Comparison of ENCODE assay signal across 8 mouse cellular contexts in genomic region chr17:13043846-13044673, GRCm38 (mm10). TPM values are rescaled to one million over a fixed set of nuclear protein-coding genes. Genes with fewer than 3 reads are reported as not detected.
DNase-seq lines count a peak whose midpoint lies in the region; ATAC-seq and TF ChIP-seq lines count a peak whose summit lies in the region.
"Not testable (repeated sequence)": the region's sequence is repeated elsewhere in the genome, so short reads cannot be mapped to it uniquely, and the experiment has no call there.

No protein-coding gene starts in this region.

- peak; percentile 48 to 49 for DNase-seq in B cell, adult 2 months
- DNase-seq in heart, adult 8-10 months (ENCODE audit: low spot score) = peak; percentile 47
- DNase-seq in kidney, adult 8-10 months = peak; percentile 30 to 31
- DNase-seq in left cerebral cortex, postnatal 36 days (ENCODE audit: low spot score in 2 of 2) = peak; percentile 42 to 57
- DNase-seq in midbrain, embryonic 10.5 days (ENCODE audit: low spot score) = peak; percentile 42
- DNase-seq in right cerebral cortex, postnatal 25 days = peak; percentile 48

- not testable (repeated sequence) for H3K27ac ChIP-seq in bone marrow, adult 2 months (ENCODE audit: control insufficient read depth, insufficient read depth, low read depth, low read length, poor library complexity); embryonic facial prominence, embryonic 13.5 days; midbrain, embryonic 10.5 days (replicated peaks)

- not testable (repeated sequence) for H3K4me3 ChIP-seq in bone marrow, adult 2 months (replicated peaks; ENCODE audit: control insufficient read depth, low read depth, low read length); embryonic facial prominence, embryonic 13.5 days; midbrain, embryonic 10.5 days

- peak; percentile 30 for TF ChIP-seq CTCF in bone marrow, adult 2 months (IDR thresholded peaks at IDR 0.05; ENCODE audit: control insufficient read depth, insufficient read depth, low read length)

- 25% methylated on average over 4 of the region's 4 CpGs for WGBS in bone marrow, adult 2 months
- 12% methylated on average over 4 of the region's 4 CpGs for WGBS in embryonic facial prominence, embryonic 13.5 days
- WGBS in midbrain, embryonic 10.5 days = 15% methylated on average over 4 of the region's 4 CpGs

- H3K9ac ChIP-seq in embryonic facial prominence, embryonic 13.5 days = not testable (repeated sequence)

- H3K36me3 ChIP-seq in embryonic facial prominence, embryonic 13.5 days; midbrain, embryonic 10.5 days: not testable (repeated sequence)

- 0 out of 2 replicates have a peak, but pooled peaks have one; percentile 11 for ATAC-seq in embryonic facial prominence, embryonic 13.5 days (ENCODE audit: insufficient number of reproducible peaks, insufficient read depth, low FRiP score, low TSS enrichment, low read depth)

- H3K4me1 ChIP-seq in bone marrow, adult 2 months (ENCODE audit: control insufficient read depth, insufficient read depth, low read length); embryonic facial prominence, embryonic 13.5 days; midbrain, embryonic 10.5 days: not testable (repeated sequence)

- not testable (repeated sequence) for H3K27me3 ChIP-seq in embryonic facial prominence, embryonic 13.5 days; midbrain, embryonic 10.5 days (ENCODE audit: low read depth, poor library complexity, severe bottlenecking)

- not testable (repeated sequence) for H3K9me3 ChIP-seq in embryonic facial prominence, embryonic 13.5 days; midbrain, embryonic 10.5 days (replicated peaks)

- intact Hi-C loops in left cerebral cortex, postnatal 36 days (cut with DNase I) = not testable (repeated sequence)

- TF ChIP-seq POLR2A in bone marrow, adult 2 months (IDR thresholded peaks at IDR 0.05; ENCODE audit: borderline replicate concordance, control insufficient read depth, low read depth, low read length) = not testable (repeated sequence)

- not testable (repeated sequence) for H3K4me2 ChIP-seq in embryonic facial prominence, embryonic 13.5 days

RNA-seq across cellular contexts. Expression of gene Gpr31b, which starts 8.0 kb away (rescaled TPM):
- polyA plus RNA-seq in bone marrow, adult 2 months (2011; ENCODE audit: insufficient read depth, insufficient read length, low replicate concordance, missing spikeins) = not detected in 2 replicates
- polyA plus RNA-seq in embryonic facial prominence, embryonic 13.5 days (2015; fragmentation: Nextera tagmentation; extraction: Ambion mirVana) = not detected in 2 replicates
- total RNA-seq in heart, adult 8-10 months (2022) = not detected
- not detected for total RNA-seq in left cerebral cortex, postnatal 36 days (2021)
- not detected in 2 replicates for polyA plus RNA-seq in midbrain, embryonic 10.5 days (2016; fragmentation: Nextera tagmentation; extraction: Ambion mirVana)

RNA-seq across cellular contexts. Expression of gene Tcp10b, which starts 16.8 kb away (rescaled TPM):
- not detected in 2 replicates for polyA plus RNA-seq in bone marrow, adult 2 months (2011; ENCODE audit: insufficient read depth, insufficient read length, low replicate concordance, missing spikeins)
- 0.14 TPM in 1 of 2 replicates, not detected in the other for polyA plus RNA-seq in embryonic facial prominence, embryonic 13.5 days (2015; fragmentation: Nextera tagmentation; extraction: Ambion mirVana)
- total RNA-seq in heart, adult 8-10 months (2022) = under 1 TPM in 2 of 4 experiments, not detected in 2; 0.11 to 0.34 TPM
- total RNA-seq in left cerebral cortex, postnatal 36 days (2021) = under 1 TPM; 0.20 to 0.47 TPM
- 0.16 TPM in 1 of 2 replicates, not detected in the other for polyA plus RNA-seq in midbrain, embryonic 10.5 days (2016; fragmentation: Nextera tagmentation; extraction: Ambion mirVana)

RNA-seq across cellular contexts. Expression of gene Sod2, which starts 37.4 kb away (rescaled TPM):
- polyA plus RNA-seq in bone marrow, adult 2 months (2011; ENCODE audit: insufficient read depth, insufficient read length, low replicate concordance, missing spikeins) = 33.4 and 38.2 TPM in 2 replicates
- 78.3 and 78.7 TPM in 2 replicates for polyA plus RNA-seq in embryonic facial prominence, embryonic 13.5 days (2015; fragmentation: Nextera tagmentation; extraction: Ambion mirVana)
- 1,000 to 10,000 TPM; 1,030 to 1,116 (median 1,059) TPM for total RNA-seq in heart, adult 8-10 months (2022)
- 100 to 1,000 TPM; 272 to 281 TPM for total RNA-seq in left cerebral cortex, postnatal 36 days (2021)
- 107 and 110 TPM in 2 replicates for polyA plus RNA-seq in midbrain, embryonic 10.5 days (2016; fragmentation: Nextera tagmentation; extraction: Ambion mirVana)

RNA-seq across cellular contexts. Expression of gene Wtap, which starts 50.1 kb away (rescaled TPM):
- 46.2 and 67.4 TPM in 2 replicates for polyA plus RNA-seq in bone marrow, adult 2 months (2011; ENCODE audit: insufficient read depth, insufficient read length, low replicate concordance, missing spikeins)
- polyA plus RNA-seq in embryonic facial prominence, embryonic 13.5 days (2015; fragmentation: Nextera tagmentation; extraction: Ambion mirVana) = 156 and 166 TPM in 2 replicates
- total RNA-seq in heart, adult 8-10 months (2022) = 10 to 100 TPM; 31.7 to 33.9 (median 32.4) TPM
- total RNA-seq in left cerebral cortex, postnatal 36 days (2021) = 10 to 100 TPM; 47.6 to 51.5 TPM
- 132 and 138 TPM in 2 replicates for polyA plus RNA-seq in midbrain, embryonic 10.5 days (2016; fragmentation: Nextera tagmentation; extraction: Ambion mirVana)
